Mouse (Mus musculus) Patski (cell line): Measurements from ENCODE around the gene Ghdc. TPM values are rescaled to one million over a fixed set of nuclear protein-coding genes. Genes with fewer than 3 reads are reported as not detected.

Source experiments
- ATAC-seq: fragments of 100-300 bp; one replicate; pipeline ENCODE4 v1.8.0; 2021
- CTCF ChIA-PET: fragments of 350-600 bp; sonication (Branson Sonifier 250); formaldehyde crosslinking; loops from one replicate; lab custom pipeline; 2022; ENCODE audit warnings: inconsistent platforms; lab: Charles Lee
- POLR2A ChIA-PET: fragments of 350-600 bp; sonication (Branson Sonifier 250); formaldehyde crosslinking; loops from one replicate; lab custom pipeline; 2022; ENCODE audit warnings: antibody characterized with exemption, inconsistent platforms; lab: Charles Lee
- DNase-seq: peaks from one replicate; pipeline ENCODE4 v3.0.0-alpha.2; 2011; ENCODE audit warnings: low read depth, low spot score
- H3K27me3 ChIP-seq: fragments of 371-371 bp; one replicate; pipeline ENCODE4 v1.5.1; 2021
- CTCF ChIP-seq: fragments of 100-300 bp; IDR thresholded peaks from one replicate; pipeline ENCODE4 v1.5.1; 2021
- in situ Hi-C: fragments of 300-500 bp; cut with MboI; formaldehyde crosslinking; loops from 3 replicates; pipeline ENCODE4 v1.11.1; 2018; ENCODE audit warnings: low pct_unique_long_range_greater_than_20kb, mixed read lengths
- polyA plus RNA-seq: library from polyadenylated mRNA; unstranded; gene quantifications from one replicate; pipeline ENCODE4 v1.2.3, GENCODE M21; 2021

Ghdc gene
- polyA plus RNA-seq, 1 experiment from 2014 or later, result 24.7 TPM

DNA sequence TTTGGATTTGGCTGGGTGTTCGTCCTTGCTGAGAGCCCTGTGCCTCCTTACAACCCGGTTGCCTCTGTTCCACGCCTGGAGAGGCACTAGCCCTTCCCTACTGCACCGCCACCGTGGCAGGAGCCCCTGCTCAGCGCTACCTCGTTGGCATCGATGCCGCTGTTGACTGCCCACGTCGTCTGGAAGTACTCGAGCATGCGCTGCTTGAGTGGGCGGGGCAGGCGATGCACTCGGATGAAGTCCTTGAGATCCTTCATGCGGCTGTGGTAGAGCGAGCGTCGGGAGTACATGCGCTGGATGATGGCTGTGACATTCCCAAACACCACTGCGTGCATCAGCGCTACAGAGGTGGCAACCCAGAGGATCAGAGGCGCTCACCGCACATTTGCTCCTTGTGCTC lies 21.3 kb downstream of the Ghdc start:
- ChIA-PET POLR2A (no interaction called here), CTCF (no interaction called here)
- DNase-seq, result no peak
- no peak for ATAC-seq
- no peak for TF ChIP-seq CTCF
- in situ Hi-C loops, result loop anchor here (10.0 kb wide), 1 partner anchor 205 kb away; no protein-coding TSS in a partner anchor
- H3K27me3 ChIP-seq, result no peaks in the 10 kb centered on the region

DNA sequence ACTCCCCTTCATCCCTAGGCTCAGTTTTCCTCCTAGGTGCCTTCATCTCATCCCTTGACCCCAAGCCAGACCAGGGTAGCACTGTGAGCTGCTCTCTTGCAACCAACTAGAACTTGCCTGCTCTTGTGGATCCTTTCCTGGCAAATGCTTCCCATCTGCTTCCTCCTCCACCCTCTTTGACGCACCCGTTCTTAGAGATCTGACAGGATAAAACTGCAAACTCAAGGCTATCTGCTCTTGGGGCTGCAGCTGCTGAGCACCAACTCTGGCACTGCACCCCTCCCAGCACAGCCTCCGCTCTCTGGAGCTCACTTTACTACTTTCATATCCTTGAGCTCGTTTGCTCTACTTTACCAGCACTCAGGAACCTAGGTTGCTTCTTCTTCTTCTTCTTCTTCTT lies 22.1 kb downstream of the Ghdc start:
- ChIA-PET CTCF (no interaction called here), POLR2A (no interaction called here)
- in situ Hi-C loops, result loop anchor here (10.0 kb wide), 1 partner anchor 206 kb away; no protein-coding TSS in a partner anchor
- ATAC-seq (no peak), DNase-seq (no peak)
- no peak for TF ChIP-seq CTCF
- H3K27me3 ChIP-seq, result no peaks in the 10 kb centered on the region

DNA sequence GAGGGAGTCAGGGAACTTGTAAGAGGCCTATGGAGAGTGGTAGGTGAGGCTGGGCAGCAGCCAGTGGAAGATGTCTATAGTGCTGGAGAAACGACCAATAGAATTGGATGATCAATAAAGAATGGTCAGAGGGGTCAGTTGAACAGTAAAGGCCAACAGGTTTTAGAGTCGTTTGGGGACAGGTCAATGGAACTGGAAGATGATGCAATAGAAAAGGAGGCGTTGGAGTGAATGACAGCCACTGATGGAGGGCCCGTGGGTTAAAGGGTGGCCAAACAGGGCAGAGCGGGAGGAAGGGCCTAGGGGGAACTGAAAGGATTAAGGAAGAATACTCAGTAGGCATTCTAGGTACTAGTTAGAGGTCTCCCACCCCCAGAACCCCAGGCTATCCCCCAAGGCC lies 23.6 kb downstream of the Ghdc start:
- no peak for DNase-seq
- no peak for TF ChIP-seq CTCF
- ATAC-seq, result no peak
- H3K27me3 ChIP-seq, result no peaks in the 10 kb centered on the region
- in situ Hi-C loops, result loop anchor here (10.0 kb wide), 1 partner anchor 208 kb away; no protein-coding TSS in a partner anchor
- POLR2A ChIA-PET, result no interaction called here
- CTCF ChIA-PET, result no interaction called here

DNA sequence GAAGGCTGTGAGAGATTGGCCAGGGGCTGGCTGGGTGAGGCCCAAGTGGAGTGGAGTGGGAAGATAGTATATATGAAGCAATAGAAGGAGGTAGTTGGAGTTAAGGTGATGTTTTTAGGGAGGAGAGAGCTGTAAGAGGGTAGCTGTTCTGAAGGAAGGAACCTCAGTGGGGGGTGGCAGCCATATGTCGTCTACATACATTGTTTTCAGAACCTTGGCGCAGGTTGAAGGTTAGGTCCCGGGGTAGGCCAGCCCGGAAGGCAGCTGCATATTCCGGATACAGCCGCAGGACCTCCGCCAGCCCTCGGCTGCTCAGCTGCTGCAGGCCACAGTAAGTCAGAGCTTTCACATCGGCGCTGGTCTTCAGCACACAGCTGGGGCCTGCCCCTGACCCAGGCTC lies 24.2 kb downstream of the Ghdc start:
- in situ Hi-C loops, result loop anchor here (10.0 kb wide), 1 partner anchor 208 kb away; no protein-coding TSS in a partner anchor
- CTCF ChIA-PET, result no interaction called here
- ATAC-seq (no peak), DNase-seq (no peak)
- POLR2A ChIA-PET, result no interaction called here
- no peak for TF ChIP-seq CTCF
- no peaks in the 10 kb centered on the region for H3K27me3 ChIP-seq

DNA sequence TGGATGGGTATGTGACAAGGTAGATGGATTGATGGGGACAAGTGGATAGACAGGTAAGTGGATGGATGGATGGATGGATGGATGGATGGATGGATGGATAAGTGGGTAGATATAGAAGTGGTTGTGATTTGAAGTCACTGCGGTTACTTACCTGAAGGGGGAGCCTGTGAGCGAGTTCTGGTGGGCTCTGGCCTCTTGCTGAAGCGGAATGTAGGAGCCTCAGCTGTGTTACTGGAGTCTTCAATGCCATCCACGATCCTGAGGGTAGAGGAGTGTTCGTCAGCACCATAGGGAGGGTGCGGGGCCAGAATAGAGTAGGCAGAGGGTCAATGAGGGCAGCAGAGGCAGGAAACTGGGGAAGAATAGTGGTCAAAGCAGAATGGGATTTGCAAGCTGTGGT lies 25.7 kb downstream of the Ghdc start:
- CTCF ChIA-PET, result interaction anchor here (0.9 kb wide), 1 partner anchor 213 kb away, joined by 3 read pairs; no protein-coding TSS in a partner anchor
- DNase-seq (no peak), ATAC-seq (no peak)
- in situ Hi-C loops, result loop anchor here (10.0 kb wide), 1 partner anchor 210 kb away; no protein-coding TSS in a partner anchor
- no peaks in the 10 kb centered on the region for H3K27me3 ChIP-seq
- POLR2A ChIA-PET, result interaction anchor here (0.7 kb wide), 1 partner anchor 23 kb away, joined by 3 read pairs; no protein-coding TSS in a partner anchor
- no peak for TF ChIP-seq CTCF

DNA sequence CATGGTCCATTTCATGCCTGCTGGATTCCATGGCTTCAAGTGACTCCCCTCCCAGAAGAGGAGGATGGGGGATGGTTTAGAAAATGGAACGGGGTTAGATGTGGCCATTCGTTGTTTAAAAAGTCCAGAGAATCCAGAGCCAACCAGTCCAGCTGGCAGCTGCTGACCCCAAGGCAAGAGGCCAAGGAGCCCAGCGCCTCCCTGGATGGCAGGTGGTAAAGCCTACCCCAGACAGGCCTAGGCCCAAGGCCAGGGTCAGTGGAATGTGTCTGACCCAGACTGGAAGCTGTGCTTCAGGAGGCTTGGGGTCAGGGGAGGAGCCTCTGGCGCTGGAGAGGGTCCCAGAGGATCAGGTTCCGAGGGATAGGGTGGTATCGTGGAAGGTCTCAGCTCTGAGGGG lies 29.4 kb downstream of the Ghdc start:
- ATAC-seq (no peak), DNase-seq (no peak)

DNA sequence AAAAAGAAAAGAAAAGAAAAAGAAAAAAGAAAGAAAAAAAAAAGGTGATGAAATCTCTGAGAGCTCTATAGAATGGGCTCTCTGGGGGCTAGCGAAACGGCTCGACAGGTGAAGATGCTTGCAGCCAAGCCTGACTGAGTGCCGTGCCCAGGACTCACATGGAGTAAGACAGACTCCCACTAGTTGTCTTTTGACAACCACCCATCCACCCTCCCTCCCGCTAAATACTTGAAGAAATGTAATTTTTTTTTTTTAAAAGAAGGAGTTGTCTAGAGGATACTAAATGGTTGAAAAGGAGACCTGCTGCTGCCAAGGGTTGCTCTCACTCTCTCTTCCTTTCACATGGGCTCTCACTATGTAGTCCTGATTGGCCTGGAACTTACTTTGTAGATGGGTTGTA lies 32.0 kb downstream of the Ghdc start:
- H3K27me3 ChIP-seq, result no peaks in the 10 kb centered on the region
- TF ChIP-seq CTCF, result no peak
- ATAC-seq, result no peak
- in situ Hi-C loops, result no loop called here
- CTCF ChIA-PET, result interaction anchor here (1.9 kb wide), 1 partner anchor 13 kb away, joined by 5 read pairs; no protein-coding TSS in a partner anchor
- POLR2A ChIA-PET, result no interaction called here
- no peak for DNase-seq

More for the DNA sequence above, 29.4 kb downstream of the Ghdc start:
- TF ChIP-seq CTCF, result no peak
- H3K27me3 ChIP-seq, result no peaks in the 10 kb centered on the region
- POLR2A ChIA-PET, result no interaction called here
- CTCF ChIA-PET, result interaction anchor here (1.4 kb wide), 1 partner anchor 12 kb away, joined by 4 read pairs; no protein-coding TSS in a partner anchor
- in situ Hi-C loops, result loop anchor here (10.0 kb wide), 1 partner anchor 213 kb away; no protein-coding TSS in a partner anchor

DNA sequence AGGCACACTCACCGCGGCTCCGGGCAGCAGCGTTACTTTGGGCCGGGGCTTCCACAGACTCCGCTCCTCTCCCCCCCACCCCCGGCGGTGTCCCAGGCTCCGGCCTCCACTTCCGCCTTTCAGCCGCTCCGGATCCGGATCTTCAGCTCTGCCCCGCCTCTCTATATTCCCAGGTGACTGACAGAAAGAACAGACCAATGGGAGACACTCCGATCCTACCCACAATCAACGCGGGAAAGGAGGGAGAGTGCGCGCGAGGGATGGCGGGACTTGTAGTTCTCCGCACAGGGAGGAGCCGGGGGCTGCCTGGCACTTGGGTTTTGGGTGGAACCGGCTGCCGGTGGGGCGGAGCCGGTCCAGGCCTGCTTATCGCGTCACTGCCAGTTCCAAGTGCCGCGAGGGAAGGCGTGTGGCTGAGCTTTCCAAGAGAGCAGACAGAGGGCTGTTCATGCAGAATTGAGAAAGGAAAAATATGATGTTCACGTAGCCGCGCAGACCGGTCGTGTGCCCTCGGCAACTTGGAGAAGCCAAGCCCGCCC lies 32.6 kb downstream of the Ghdc start, which contains the start of gene Rab5c:
Gene Rab5c (minus strand): TSS at position 150 of the 539 bp plus-strand sequence.
- peak; percentile 87 for DNase-seq
- CTCF ChIA-PET, result no interaction called here
- no peaks in the 10 kb centered on the region for H3K27me3 ChIP-seq
- ATAC-seq, result peak; percentile 96
- POLR2A ChIA-PET, result no interaction called here
- TF ChIP-seq CTCF, result no peak
- in situ Hi-C loops, result no loop called here

DNA sequence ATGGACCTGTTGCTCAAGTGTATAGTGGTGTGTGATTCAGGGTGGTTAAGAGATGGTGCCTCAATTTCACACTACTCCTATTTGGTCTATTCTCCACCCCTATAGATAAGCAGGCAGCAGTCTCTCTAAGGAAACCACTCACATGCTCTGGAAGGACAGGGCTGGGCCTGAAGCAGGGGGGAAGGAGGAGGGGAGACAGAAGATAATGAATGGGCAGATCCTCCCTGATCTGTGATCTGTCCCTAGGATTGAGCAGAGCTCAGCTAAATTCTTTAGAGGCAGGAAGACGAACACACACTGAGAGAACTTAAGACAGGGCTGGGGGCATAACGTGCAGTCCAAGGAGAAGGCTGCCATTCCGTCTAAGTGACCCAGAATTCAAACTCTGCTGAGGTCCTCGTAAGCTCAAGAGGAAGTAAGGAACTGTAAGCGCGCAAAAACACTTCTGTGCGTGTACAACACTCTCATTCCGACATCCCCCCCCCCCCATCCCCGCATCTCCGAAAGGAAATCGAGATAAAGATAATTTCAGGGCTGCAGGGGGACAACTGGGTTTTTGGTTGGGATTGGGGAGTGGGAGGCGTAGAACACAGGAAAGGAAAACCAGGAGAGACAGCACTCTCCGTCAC lies 33.5 kb downstream of the Ghdc start:
- in situ Hi-C loops, result no loop called here
- no peak for TF ChIP-seq CTCF
- POLR2A ChIA-PET, result interaction anchor here (0.7 kb wide), 1 partner anchor 55 kb away, joined by 3 read pairs; no protein-coding TSS in a partner anchor
- CTCF ChIA-PET, result no interaction called here
- DNase-seq, result no peak
- no peaks in the 10 kb centered on the region for H3K27me3 ChIP-seq
- no peak for ATAC-seq

DNA sequence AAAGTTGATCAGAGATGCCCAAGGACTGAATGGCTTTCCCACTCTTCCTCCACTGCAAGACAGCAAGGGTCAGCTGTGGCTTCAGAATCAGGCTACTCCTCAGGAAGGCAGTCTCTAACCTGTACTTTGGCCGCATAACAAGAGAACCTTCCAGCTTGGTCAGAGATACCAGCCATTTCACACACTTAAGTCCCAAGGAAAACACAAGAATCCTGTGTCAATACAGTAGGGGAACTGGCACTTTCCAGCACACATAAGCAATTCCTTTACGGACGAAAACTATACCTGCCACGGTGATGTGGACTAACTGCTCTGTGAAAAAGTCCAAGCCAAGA lies 34.0 kb downstream of the Ghdc start:
- TF ChIP-seq CTCF, result no peak
- POLR2A ChIA-PET, result interaction anchor here (0.7 kb wide), 2 partner anchors 20 to 56 kb away, joined by 3 to 4 read pairs; no protein-coding TSS in a partner anchor
- H3K27me3 ChIP-seq, result no peaks in the 10 kb centered on the region
- CTCF ChIA-PET, result no interaction called here
- DNase-seq (no peak), ATAC-seq (no peak)
- in situ Hi-C loops, result no loop called here
